Mouse (Mus musculus) embryonic facial prominence, embryonic 14.5 days (tissue): ENCODE measurements at regions not wholly inside any gene's neighbourhood (a gene's known extent, or its start where the extent isn't known, plus 50 kb on each side); places are given as distances from the start of the nearest gene placed in this dataset.

Experiments used
- ATAC-seq: fragments of 200-750 bp; cut with Nextera tagmentation; 2 replicates; pipeline ENCODE4 v1.8.0; 2017; ENCODE audit warnings: low read depth, moderate number of reproducible peaks, moderate TSS enrichment
- DNase-seq: peaks from one replicate; pipeline ENCODE4 v3.0.0-alpha.2; 2015; ENCODE audit warnings: low spot score
- H3K27ac ChIP-seq: fragments of 300-500 bp; sonication (generic); replicated peaks from 2 replicates; pipeline ENCODE4 v1.5.1; 2014; ENCODE audit warnings: low read depth, mild to moderate bottlenecking, low read length, moderate library complexity
- H3K27me3 ChIP-seq: fragments of 300-500 bp; sonication (generic); replicated peaks from 2 replicates; pipeline ENCODE4 v1.6.1; 2014; ENCODE audit warnings: low read length; ENCODE audit not compliant: control insufficient read depth, insufficient read depth
- H3K36me3 ChIP-seq: fragments of 300-500 bp; sonication (generic); 2 replicates; pipeline ENCODE4 v1.6.1; 2014; ENCODE audit warnings: low read length, mixed read lengths; ENCODE audit not compliant: control insufficient read depth, insufficient read depth
- H3K4me1 ChIP-seq: fragments of 300-500 bp; sonication (generic); 2 replicates; pipeline ENCODE4 v1.6.1; 2014; ENCODE audit warnings: antibody characterized with exemption, low read length; ENCODE audit not compliant: control insufficient read depth, insufficient read depth
- H3K4me2 ChIP-seq: fragments of 300-500 bp; sonication (generic); 2 replicates; pipeline ENCODE4 v1.6.1; 2014; ENCODE audit warnings: low read depth, mild to moderate bottlenecking, low read length, moderate library complexity, mixed read lengths
- H3K4me3 ChIP-seq: fragments of 300-500 bp; sonication (generic); 2 replicates; pipeline ENCODE4 v1.5.1; 2014; ENCODE audit warnings: low read depth, mild to moderate bottlenecking, low read length
- H3K9ac ChIP-seq: fragments of 300-500 bp; sonication (generic); 2 replicates; pipeline ENCODE4 v1.6.1; 2014; ENCODE audit warnings: low read depth, mild to moderate bottlenecking, low read length, moderate library complexity, mixed read lengths
- H3K9me3 ChIP-seq: fragments of 300-500 bp; sonication (generic); 2 replicates; pipeline ENCODE4 v1.6.1; 2016; ENCODE audit warnings: low read length; ENCODE audit not compliant: control insufficient read depth
- WGBS: fragments of 180-500 bp; shearing (Covaris S2); extraction: QIAGEN DNeasy Blood & Tissue Kit; methylation state at CpG from one replicate; pipeline ENCODE4 v1.1.7; 2014; 5-methylcytosine and 5-hydroxymethylcytosine counted together

DNA sequence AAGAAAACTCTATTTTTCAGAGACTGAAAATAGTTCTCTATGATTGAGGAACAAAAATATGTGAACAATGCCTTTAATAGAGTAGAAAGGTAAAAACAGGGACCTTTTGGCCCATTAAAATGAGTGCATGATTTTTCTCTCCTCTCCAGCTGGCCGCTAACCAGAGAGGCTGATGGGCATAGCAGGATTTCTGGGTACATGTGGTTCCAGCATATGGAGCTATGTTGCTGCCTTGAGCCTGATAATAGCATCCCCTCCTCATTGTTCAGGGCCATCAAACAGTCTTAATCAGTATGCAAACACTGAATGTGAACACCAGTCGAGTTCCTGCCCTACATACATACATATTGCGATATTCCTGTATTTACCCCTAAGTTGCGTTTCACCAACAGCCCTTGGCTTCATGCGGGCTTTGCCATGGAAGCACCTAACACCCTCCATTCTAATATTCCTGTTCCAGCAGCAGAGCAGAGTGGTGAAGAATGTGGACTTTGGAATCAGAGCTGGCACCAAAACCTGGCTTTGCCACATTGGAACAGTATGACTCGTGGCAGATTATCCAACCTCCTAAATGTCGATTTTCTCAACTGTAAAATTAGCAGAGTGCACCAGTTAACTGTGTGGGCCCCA is 127.9 kb upstream of the Bdnf start:
- DNase-seq (no peak), ATAC-seq (no peak)
- H3K4me3 ChIP-seq, result no peak overlapping the region
- 86% methylated on average over 7 of the region's 7 CpGs for WGBS
- no peak overlapping the region for H3K9ac ChIP-seq
- H3K4me1 ChIP-seq, result no peaks in the 10 kb centered on the region
- no peak overlapping the region for H3K27ac ChIP-seq
- H3K9me3 ChIP-seq, result no peaks in the 10 kb centered on the region
- H3K27me3 ChIP-seq, result no peaks in the 10 kb centered on the region
- H3K4me2 ChIP-seq, result no peak overlapping the region
- H3K36me3 ChIP-seq, result no peaks in the 10 kb centered on the region

DNA sequence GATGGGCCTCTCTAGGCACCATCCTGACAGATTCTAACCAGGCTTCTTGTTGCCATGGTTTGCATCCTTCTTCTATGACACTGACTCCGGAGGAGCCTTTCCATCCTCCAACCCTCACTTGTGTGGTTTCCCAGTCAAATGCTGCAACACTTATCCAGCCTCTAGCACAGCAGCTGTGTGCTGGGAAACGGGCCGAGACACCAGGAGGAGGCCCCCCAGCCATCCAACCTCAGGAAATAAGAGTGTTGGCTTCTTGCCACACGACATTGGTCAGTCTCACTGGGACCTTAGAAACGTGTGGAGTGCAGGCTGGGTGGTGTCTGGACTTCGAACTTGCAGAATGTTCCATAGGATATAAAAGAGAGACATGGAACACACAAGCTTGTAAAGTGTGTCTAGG is 119.9 kb upstream of the Bdnf start:
- H3K27me3 ChIP-seq, result no peaks in the 10 kb centered on the region
- no peak overlapping the region for H3K4me3 ChIP-seq
- no peak overlapping the region for H3K9ac ChIP-seq
- H3K27ac ChIP-seq, result no peak overlapping the region
- DNase-seq (peak; percentile 16), ATAC-seq (no peak)
- no peak overlapping the region for H3K4me2 ChIP-seq
- no peaks in the 10 kb centered on the region for H3K9me3 ChIP-seq
- H3K36me3 ChIP-seq, result no peaks in the 10 kb centered on the region
- 65% methylated on average over 6 of the region's 6 CpGs for WGBS
- H3K4me1 ChIP-seq, result no peaks in the 10 kb centered on the region

DNA sequence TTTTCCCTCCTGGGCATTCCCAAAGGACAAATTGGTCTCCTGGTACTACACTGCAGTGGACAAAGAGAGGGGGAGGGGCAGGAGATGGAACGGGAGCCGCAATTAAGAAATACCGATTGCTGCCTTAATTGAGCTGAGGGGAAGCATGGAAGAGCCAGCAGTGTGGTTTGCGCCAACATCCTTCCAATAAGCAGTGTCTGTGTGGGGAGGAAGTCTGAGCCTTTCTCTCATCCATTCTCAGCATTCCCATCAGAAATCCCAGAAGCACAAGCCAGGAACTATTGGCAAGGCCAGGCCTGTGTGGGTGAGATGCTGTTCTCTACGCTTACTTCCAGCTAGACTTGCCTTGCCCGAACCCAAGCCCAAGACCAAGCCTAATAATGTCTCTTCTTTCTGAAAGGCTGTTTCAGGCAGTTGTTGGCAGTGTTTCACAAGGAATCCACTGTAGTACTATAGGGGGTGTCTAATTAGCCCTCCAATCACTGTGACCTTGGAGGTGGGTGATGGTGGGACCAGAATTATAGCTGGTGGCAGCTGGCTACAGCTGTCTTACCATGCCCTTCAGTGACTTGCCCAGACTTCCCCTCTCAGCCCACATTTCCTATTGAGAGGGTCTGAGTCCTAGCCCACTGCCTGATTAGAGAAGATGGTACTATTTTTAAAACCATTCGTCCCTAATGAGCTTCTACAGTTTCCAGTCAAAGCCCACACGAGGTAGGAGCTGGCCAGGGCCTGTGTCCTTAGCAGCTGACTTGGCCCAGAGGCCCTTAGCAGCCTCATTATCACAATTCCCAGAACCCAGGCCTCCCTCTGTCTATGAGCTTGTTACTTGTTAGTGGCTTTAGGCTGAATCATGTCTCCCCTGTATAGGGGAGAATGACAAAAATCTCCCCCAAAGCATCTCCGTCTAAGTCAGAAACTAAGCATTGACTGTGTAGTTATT is 115.1 kb upstream of the Bdnf start:
- peak; percentile 11 for DNase-seq
- ATAC-seq, result peak; percentile 60
- Histone ChIP-seq H3K4me3 (no peak overlapping the region), H3K27ac (no peak overlapping the region), H3K9me3 (no peaks in the 10 kb centered on the region), H3K27me3 (no peaks in the 10 kb centered on the region), H3K36me3 (no peaks in the 10 kb centered on the region), H3K4me2 (no peak overlapping the region), H3K9ac (no peak overlapping the region), H3K4me1 (no peaks in the 10 kb centered on the region)
- 57% methylated on average over 9 of the region's 9 CpGs for WGBS

DNA sequence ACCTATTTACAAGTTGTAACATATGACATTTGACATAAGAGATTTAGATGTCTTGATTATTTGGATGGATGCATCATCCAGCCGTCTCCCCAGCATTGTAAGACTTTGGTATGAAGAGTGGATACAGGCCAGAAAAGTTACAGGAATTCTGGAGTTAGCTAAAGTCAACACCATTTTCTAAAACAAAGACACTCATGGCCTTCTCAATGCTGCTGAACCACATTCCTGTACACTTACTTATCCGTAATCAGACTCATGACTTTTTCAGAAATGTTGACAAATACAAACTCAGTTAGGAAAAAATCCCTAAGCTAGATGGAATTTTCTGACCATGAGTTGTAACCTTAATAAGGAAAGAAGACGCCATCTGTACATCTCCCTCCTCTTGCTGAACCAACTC is 111.5 kb upstream of the Bdnf start:
- Histone ChIP-seq H3K27me3 (no peaks in the 10 kb centered on the region), H3K36me3 (no peaks in the 10 kb centered on the region), H3K4me1 (no peaks in the 10 kb centered on the region), H3K27ac (no peak overlapping the region), H3K9ac (no peak overlapping the region), H3K4me2 (no peak overlapping the region), H3K4me3 (no peak overlapping the region), H3K9me3 (no peaks in the 10 kb centered on the region)
- DNase-seq (no peak), ATAC-seq (no peak)
- 83% methylated on average over 3 of the region's 3 CpGs for whole genome bisulfite sequencing

DNA sequence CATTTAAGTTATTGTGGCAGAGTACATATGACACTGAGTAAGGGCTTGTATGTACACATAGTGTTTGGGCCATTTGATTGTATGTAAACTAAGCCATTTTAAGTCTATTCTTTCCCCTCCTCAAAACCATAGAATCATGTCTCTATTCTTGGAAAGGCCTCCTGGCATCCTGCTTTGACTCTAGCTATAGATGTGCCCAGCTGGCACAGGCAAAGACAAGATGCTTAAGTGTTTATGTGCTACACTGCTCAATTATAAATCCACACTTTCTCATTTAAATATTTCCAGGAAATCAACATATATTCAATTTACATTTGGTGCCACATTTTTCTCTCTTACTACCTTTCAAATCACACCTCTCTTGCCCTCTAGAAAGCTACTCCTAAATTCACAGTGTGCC is 97.6 kb upstream of the Bdnf start:
- no peaks in the 10 kb centered on the region for H3K36me3 ChIP-seq
- H3K4me3 ChIP-seq, result no peak overlapping the region
- ATAC-seq (no peak), DNase-seq (no peak)
- H3K4me1 ChIP-seq, result no peaks in the 10 kb centered on the region; the same call in 1 of the 2 replicates
- no peak overlapping the region for H3K27ac ChIP-seq
- H3K27me3 ChIP-seq, result no peaks in the 10 kb centered on the region
- no peak overlapping the region for H3K4me2 ChIP-seq
- no peaks in the 10 kb centered on the region for H3K9me3 ChIP-seq
- no peak overlapping the region for H3K9ac ChIP-seq

DNA sequence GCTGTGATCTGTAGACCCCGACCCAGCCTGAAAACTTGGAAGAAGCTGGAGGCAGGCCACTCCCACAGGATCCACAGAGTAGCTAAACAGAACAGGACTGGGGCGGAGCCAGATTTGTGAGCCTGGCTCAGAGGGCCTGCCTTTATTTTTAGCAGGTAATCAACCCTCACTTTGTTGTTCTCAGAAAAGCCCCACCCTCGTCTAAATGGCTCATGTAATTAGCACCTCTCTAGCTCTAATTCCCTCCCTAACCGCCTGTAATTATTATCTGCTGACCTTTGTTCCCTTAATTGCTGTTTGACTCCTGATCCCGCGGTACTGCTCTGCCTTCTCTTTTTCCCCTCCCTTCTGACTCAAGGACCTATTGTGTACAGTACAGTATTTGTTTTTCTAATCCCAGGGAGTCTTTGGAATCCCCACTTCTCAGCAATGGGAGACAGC is 95.6 kb upstream of the Bdnf start:
- H3K9me3 ChIP-seq, result no peaks in the 10 kb centered on the region
- H3K4me1 ChIP-seq, result no peaks in the 10 kb centered on the region; the same call in 1 of the 2 replicates
- no peaks in the 10 kb centered on the region for H3K27me3 ChIP-seq
- ATAC-seq (peak; percentile 92), DNase-seq (peak; percentile 50)
- peak overlapping the region; percentile 31; the same call in 1 of the 2 replicates for H3K4me2 ChIP-seq
- no peak overlapping the region for H3K9ac ChIP-seq
- H3K4me3 ChIP-seq, result no peak overlapping the region
- 11% methylated on average over 6 of the region's 6 CpGs for WGBS
- H3K36me3 ChIP-seq, result no peaks in the 10 kb centered on the region
- no peak overlapping the region for H3K27ac ChIP-seq

DNA sequence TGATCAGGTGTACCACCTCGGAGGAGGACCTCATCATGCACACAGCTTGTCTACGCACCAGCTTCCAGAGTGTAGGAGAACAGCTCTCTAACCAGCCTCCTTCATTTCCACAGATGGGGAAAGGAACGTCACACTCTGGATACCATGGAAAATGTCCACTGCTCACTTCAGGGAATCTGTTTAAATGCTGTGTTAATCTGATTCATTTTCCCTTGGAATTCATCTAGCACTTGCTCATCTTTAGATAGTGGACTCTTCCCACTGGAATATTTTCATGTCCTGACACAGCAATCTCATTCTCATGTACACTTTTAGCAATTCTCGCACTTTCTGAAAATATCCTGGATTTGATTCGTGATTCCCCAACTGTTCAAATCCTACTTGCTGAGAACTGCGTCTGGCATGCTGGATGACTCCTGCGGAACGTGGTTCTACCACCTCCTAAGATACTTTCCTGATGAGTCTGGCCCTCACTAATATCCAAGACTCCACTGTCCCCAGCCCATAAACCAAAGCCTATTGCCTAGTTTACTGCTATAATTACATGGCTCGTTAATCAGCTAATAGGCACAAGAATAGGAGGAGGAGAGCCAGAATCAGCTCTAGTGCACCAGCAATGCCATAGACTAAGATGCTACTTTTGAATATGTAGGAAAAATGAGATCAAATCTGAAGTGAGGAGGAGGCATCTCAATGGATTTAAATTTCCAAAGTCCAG is 56.0 kb upstream of the Bdnf start:
- no peak overlapping the region for H3K9ac ChIP-seq
- WGBS, result 90% methylated on average over 9 of the region's 9 CpGs
- H3K4me1 ChIP-seq, result no peaks in the 10 kb centered on the region
- DNase-seq, result no peak
- no peak overlapping the region for H3K4me3 ChIP-seq
- H3K4me2 ChIP-seq, result no peak overlapping the region
- ATAC-seq, result no peak
- no peaks in the 10 kb centered on the region for H3K27me3 ChIP-seq
- H3K9me3 ChIP-seq, result no peaks in the 10 kb centered on the region
- H3K27ac ChIP-seq, result no peak overlapping the region
- H3K36me3 ChIP-seq, result no peaks in the 10 kb centered on the region

DNA sequence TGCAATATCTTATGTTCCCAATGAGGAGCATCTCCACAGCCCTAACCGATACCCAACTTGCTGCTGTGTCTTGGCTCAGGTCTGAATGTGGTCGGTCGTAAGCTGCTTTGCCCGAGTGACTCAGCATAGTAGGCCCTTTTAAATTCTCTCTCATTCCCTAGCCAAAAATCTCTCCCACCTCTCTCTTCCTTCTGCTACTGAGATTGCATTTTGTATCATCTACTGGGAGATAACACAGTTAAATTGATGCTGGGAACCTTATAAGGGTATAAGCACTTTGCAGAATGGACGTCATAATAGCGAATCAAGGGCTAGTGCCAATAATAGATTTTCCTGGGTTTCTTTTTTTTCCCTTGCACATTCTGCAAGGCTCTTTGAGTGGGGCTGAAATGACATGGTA is 54.8 kb upstream of the Bdnf start:
- H3K4me3 ChIP-seq, result no peak overlapping the region
- no peak overlapping the region for H3K9ac ChIP-seq
- no peaks in the 10 kb centered on the region for H3K9me3 ChIP-seq
- ATAC-seq (no peak), DNase-seq (no peak)
- no peaks in the 10 kb centered on the region for H3K4me1 ChIP-seq
- H3K4me2 ChIP-seq, result no peak overlapping the region
- H3K36me3 ChIP-seq, result no peaks in the 10 kb centered on the region
- no peak overlapping the region for H3K27ac ChIP-seq
- 91% methylated on average over 6 of the region's 6 CpGs for WGBS
- H3K27me3 ChIP-seq, result no peaks in the 10 kb centered on the region
